Mouse (Mus musculus) lung, adult 2 months (tissue): ENCODE measurements around the gene Cnbp.

Experiments
- CTCF ChIP-seq: fragments of 200-500 bp; IDR thresholded peaks from 2 replicates; pipeline ENCODE4 v1.5.1; 2011; ENCODE audit warnings: mild to moderate bottlenecking, low read length, control low read depth; ENCODE audit not compliant: insufficient read depth
- POLR2A ChIP-seq: fragments of 200-500 bp; IDR thresholded peaks from 2 replicates; pipeline ENCODE4 v1.6.1; 2011; ENCODE audit warnings: low read depth, mild to moderate bottlenecking, control low read depth, low read length, borderline replicate concordance; ENCODE audit errors: extremely low read depth

DNA sequence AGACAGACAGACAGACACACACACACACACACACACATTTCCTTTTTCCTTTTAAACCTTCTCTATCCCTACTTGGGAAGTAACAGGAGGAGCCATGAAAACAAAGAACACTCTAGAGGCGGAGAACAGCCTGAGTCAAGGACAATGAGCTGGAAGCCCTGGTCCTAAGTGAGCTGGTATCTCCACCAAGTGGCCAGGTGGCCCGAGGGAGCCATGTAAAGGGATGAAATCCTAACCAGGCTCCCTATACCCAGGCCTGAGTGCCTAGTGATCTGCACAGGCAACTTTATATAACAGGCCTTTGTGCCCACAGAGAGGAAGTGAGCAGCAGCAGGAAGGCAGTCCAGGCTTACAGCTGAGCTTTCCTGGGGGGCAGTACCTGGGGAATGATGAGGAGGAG lies 44.0 kb downstream of the Cnbp start:
- TF ChIP-seq CTCF (no peak), POLR2A (no peak)
